Comparison of ENCODE assay signal across 9 mouse cellular contexts in the genomic region with DNA sequence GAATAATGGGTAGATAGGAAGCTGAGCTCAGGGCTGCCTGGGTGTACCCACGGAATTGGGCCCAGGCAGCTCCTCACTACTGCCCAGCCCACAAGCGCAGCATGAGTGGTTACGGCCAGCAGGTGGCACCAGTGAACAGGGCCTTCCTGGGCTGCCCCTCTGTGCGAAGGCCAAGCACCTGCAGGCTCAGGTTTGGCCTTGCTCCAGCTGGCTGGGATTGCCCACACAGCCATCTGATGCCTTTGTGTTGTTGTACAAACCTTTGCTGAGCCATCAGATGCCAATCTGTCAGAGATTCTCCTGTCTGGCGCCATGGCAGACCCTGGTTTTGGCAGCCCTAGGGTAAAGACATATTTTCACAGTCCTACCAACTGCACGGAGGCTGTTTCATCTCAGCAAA. TPM values are rescaled to one million over a fixed set of nuclear protein-coding genes. Genes with fewer than 3 reads are reported as not detected.
A peak's percentile ranks its signal among the peaks of the same experiment; 100 is the strongest.
DNase-seq lines count a peak whose midpoint lies in the region; ATAC-seq and TF ChIP-seq lines count a peak whose summit lies in the region.
"Had no signal": no experiment of that assay in that cellular context is flagged by ENCODE, and none has a peak within 500 bp of the region (broad histone marks: within the 10 kb centered on the region; RNA-seq: fewer than 3 reads in every experiment).

No protein-coding gene starts in this region.

- peak; percentile 80 to 94 (median 85) for TF ChIP-seq CTCF in MEL (IDR thresholded peaks at IDR 0.05 in 2 of 3, conservative IDR thresholded peaks at IDR 0.05 in 1 of 3; ENCODE audit: control insufficient read depth in 1 of 3, insufficient read depth in 1 of 3, low read depth in 2 of 3, low read length in 3 of 3, poor library complexity in 1 of 3, severe bottlenecking in 1 of 3)
- TF ChIP-seq CTCF in lung, postnatal 0 days (IDR thresholded peaks at IDR 0.05), result peak; percentile 98

- intact Hi-C loops in heart, postnatal 10 days (cut with DNase I), result loop anchor here (1.0 to 10.0 kb wide), 4 partner anchors 64 to 407 kb away; a partner anchor contains a TSS

- 0 out of 4 replicates have a peak, but pooled peaks cover 0 to 6% of the 10 kb centered on the region in 2 experiments for H3K4me1 ChIP-seq in MEL (ENCODE audit: control insufficient read depth in 1 of 2, insufficient read depth in 2 of 2, low read length in 2 of 2)
- H3K4me1 ChIP-seq in brown adipose tissue, adult 24 weeks (ENCODE audit: control insufficient read depth, insufficient read depth, insufficient read length, low read length), result peaks cover 12% of the 10 kb centered on the region
- no peaks in the 10 kb centered on the region for H3K4me1 ChIP-seq in lung, postnatal 0 days (ENCODE audit: insufficient read depth, low read depth, low read length)
- H3K4me1 ChIP-seq: liver, embryonic 15.5 days had no signal

- H3K27ac ChIP-seq in MEL (ENCODE audit: control insufficient read depth, low read depth, low read length), result no peak overlapping the region
- peak overlapping the region; percentile 62 for H3K27ac ChIP-seq in brown adipose tissue, adult 24 weeks (replicated peaks; ENCODE audit: low read depth, low read length)
- no peak overlapping the region for H3K27ac ChIP-seq in lung, postnatal 0 days (ENCODE audit: low read length)
- H3K27ac ChIP-seq: liver, embryonic 15.5 days had no signal

- no peaks in the 10 kb centered on the region for H3K36me3 ChIP-seq in MEL (ENCODE audit: control insufficient read depth in 1 of 2, insufficient read depth in 2 of 2, low read length in 2 of 2)
- H3K36me3 ChIP-seq in lung, postnatal 0 days (ENCODE audit: insufficient read depth, low read length), result no peaks in the 10 kb centered on the region

- H3K79me2 ChIP-seq in MEL (ENCODE audit: control insufficient read depth, insufficient read depth, low read length, poor library complexity), result no peaks in the 10 kb centered on the region

- no peak overlapping the region for H3K9ac ChIP-seq in MEL (ENCODE audit: control insufficient read depth, low read depth, low read length, poor library complexity, severe bottlenecking)
- H3K9ac ChIP-seq in lung, postnatal 0 days (replicated peaks; ENCODE audit: low read depth), result no peak overlapping the region
- H3K9ac ChIP-seq: liver, embryonic 15.5 days had no signal

- peak; percentile 64 for DNase-seq in MEL (ENCODE audit: low read depth, low spot score)
- DNase-seq in heart, postnatal 10 days, result peak; percentile 70 to 81
- peak; percentile 85 to 94 for DNase-seq in kidney, postnatal 36 days
- peak; percentile 83 for DNase-seq in lung, postnatal 0 days (ENCODE audit: low spot score)
- peak; percentile 67 for DNase-seq in ovary, postnatal 14 days (ENCODE audit: low spot score)
- DNase-seq in thymus, postnatal 25 days, result peak; percentile 79

- peak; percentile 53 for TF ChIP-seq RAD21 in MEL (IDR thresholded peaks at IDR 0.05; ENCODE audit: low read depth, low read length)

- no peak overlapping the region for H3K4me3 ChIP-seq in MEL (ENCODE audit: control insufficient read depth in 1 of 2, insufficient read depth in 1 of 2, low read depth in 2 of 2, low read length in 2 of 2)
- H3K4me3 ChIP-seq in brown adipose tissue, adult 24 weeks (ENCODE audit: insufficient read depth, low read depth, low read length), result no peak overlapping the region
- no peak overlapping the region for H3K4me3 ChIP-seq in lung, postnatal 0 days (ENCODE audit: low read depth, low read length)
- H3K4me3 ChIP-seq: liver, embryonic 15.5 days had no signal

- no peak for TF ChIP-seq EP300 in MEL (IDR thresholded peaks at IDR 0.05; ENCODE audit: low read depth in 1 of 2, low read length in 2 of 2)
- TF ChIP-seq EP300 in lung, postnatal 0 days (IDR thresholded peaks at IDR 0.05), result no peak

- ATAC-seq in erythroblast, adult 5-6 weeks (replicated peaks; ENCODE audit: low FRiP score, poor library complexity, severe bottlenecking), result peak; percentile 82
- ATAC-seq in lung, postnatal 0 days, result peak; percentile 84

- WGBS in lung, postnatal 0 days, result 23% methylated on average over 6 of the region's 6 CpGs

- TF ChIP-seq POLR2A in MEL (IDR thresholded peaks at IDR 0.05; ENCODE audit: control insufficient read depth in 1 of 2, insufficient read depth in 1 of 2, low read depth in 1 of 2, low read length in 2 of 2, poor library complexity in 1 of 2), result no peak

- H3K27me3 ChIP-seq in MEL (ENCODE audit: control insufficient read depth in 1 of 2, insufficient read depth in 2 of 2, low read length in 2 of 2), result no peaks in the 10 kb centered on the region
- no peaks in the 10 kb centered on the region for H3K27me3 ChIP-seq in lung, postnatal 0 days (replicated peaks; ENCODE audit: insufficient read depth, low read length)

- H3K4me2 ChIP-seq in lung, postnatal 0 days (replicated peaks; ENCODE audit: low read depth, low read length), result no peak overlapping the region
- H3K4me2 ChIP-seq: liver, embryonic 15.5 days had no signal

- no peaks in the 10 kb centered on the region for H3K9me3 ChIP-seq in MEL (replicated peaks; ENCODE audit: insufficient read depth, low read length)
- no peaks in the 10 kb centered on the region for H3K9me3 ChIP-seq in lung, postnatal 0 days (ENCODE audit: low read length)
- H3K9me3 ChIP-seq: liver, embryonic 15.5 days had no signal

TF ChIP-seq in MEL, 35 proteins besides CTCF, POLR2A, EP300 and RAD21:
- TF ChIP-seq JUND (IDR thresholded peaks at IDR 0.05; ENCODE audit: low read depth, low read length) (no peak), MAFK (IDR thresholded peaks at IDR 0.05; ENCODE audit: borderline replicate concordance, low read depth, low read length) (no peak), NELFE (IDR thresholded peaks at IDR 0.05; ENCODE audit: low read depth, low read length) (no peak), CHD2 (IDR thresholded peaks at IDR 0.05; ENCODE audit: low read length) (no peak), SMC3 (IDR thresholded peaks at IDR 0.05; ENCODE audit: low read depth, low read length) (peak; percentile 78), MYC (IDR thresholded peaks at IDR 0.05; ENCODE audit: low read depth, low read length) (no peak), ZC3H11A (IDR thresholded peaks at IDR 0.05; ENCODE audit: low read depth, low read length) (peak; percentile 59)

RNA-seq across cellular contexts. Expression of a gene that starts 9.4 kb away (rescaled TPM):
- total RNA-seq in MEL (2012; rRNA removed), result 0.35 and 0.39 TPM in 2 replicates
- 1 to 10 TPM in 1 of 2 experiments, not detected in 1; 8.6 TPM for polyA plus RNA-seq in MEL (2012; ENCODE audit: insufficient read depth in 1 of 2, insufficient read length in 2 of 2, low read depth in 1 of 2, low replicate concordance in 2 of 2, missing spikeins in 1 of 2)
- 21.2 and 24.4 TPM in 2 replicates for polyA plus RNA-seq in brown adipose tissue, adult 24 weeks (2012; ENCODE audit: insufficient read depth, insufficient read length, missing spikeins)
- 35.3 and 48.8 TPM in 2 replicates for total RNA-seq in erythroblast, adult 5-6 weeks (2015; ENCODE audit: low replicate concordance)
- 37.1 and 44.6 TPM in 2 replicates for total RNA-seq in erythroblast, adult 5-6 weeks (2017; ENCODE audit: low replicate concordance)
- 10 to 100 TPM; 13.7 to 17.1 TPM for total RNA-seq in heart, postnatal 10 days (2021)
- polyA plus RNA-seq in lung, postnatal 0 days (2015; fragmentation: Nextera tagmentation; extraction: Ambion mirVana), result 12.8 and 14.4 TPM in 2 replicates

RNA-seq across cellular contexts. Expression of a gene that starts 12.6 kb away (rescaled TPM):
- not detected in 2 replicates for total RNA-seq in MEL (2012; rRNA removed)
- not detected for polyA plus RNA-seq in MEL (2012; ENCODE audit: insufficient read depth in 1 of 2, insufficient read length in 2 of 2, low read depth in 1 of 2, low replicate concordance in 2 of 2, missing spikeins in 1 of 2)
- polyA plus RNA-seq in brown adipose tissue, adult 24 weeks (2012; ENCODE audit: insufficient read depth, insufficient read length, missing spikeins), result not detected in 2 replicates
- total RNA-seq in erythroblast, adult 5-6 weeks (2015; ENCODE audit: low replicate concordance), result not detected in 2 replicates
- not detected in 2 replicates for total RNA-seq in erythroblast, adult 5-6 weeks (2017; ENCODE audit: low replicate concordance)
- total RNA-seq in heart, postnatal 10 days (2021), result not detected
- polyA plus RNA-seq in lung, postnatal 0 days (2015; fragmentation: Nextera tagmentation; extraction: Ambion mirVana), result not detected in 2 replicates
- polyA plus RNA-seq: liver, embryonic 15.5 days had no signal

RNA-seq across cellular contexts. Expression of a gene that starts 38.9 kb away (rescaled TPM):
- total RNA-seq in MEL (2012; rRNA removed), result 31.0 and 36.0 TPM in 2 replicates
- 10 to 100 TPM in 1 of 2 experiments, not detected in 1; 62.0 TPM for polyA plus RNA-seq in MEL (2012; ENCODE audit: insufficient read depth in 1 of 2, insufficient read length in 2 of 2, low read depth in 1 of 2, low replicate concordance in 2 of 2, missing spikeins in 1 of 2)
- polyA plus RNA-seq in brown adipose tissue, adult 24 weeks (2012; ENCODE audit: insufficient read depth, insufficient read length, missing spikeins), result 193 and 285 TPM in 2 replicates
- 12.7 and 16.9 TPM in 2 replicates for total RNA-seq in erythroblast, adult 5-6 weeks (2015; ENCODE audit: low replicate concordance)
- total RNA-seq in erythroblast, adult 5-6 weeks (2017; ENCODE audit: low replicate concordance), result 23.1 and 39.8 TPM in 2 replicates
- 100 to 1,000 TPM; 131 to 138 TPM for total RNA-seq in heart, postnatal 10 days (2021)
- 51.8 and 54.3 TPM in 2 replicates for polyA plus RNA-seq in lung, postnatal 0 days (2015; fragmentation: Nextera tagmentation; extraction: Ambion mirVana)

Comparison
In these comparisons a context has a peak if more than half of its experiments do, and no peak if none do; other contexts are left out.
1. RNA of a gene that starts 9.4 kb away (total RNA-seq): 35.3 to 48.8 TPM in erythroblast, adult 5-6 weeks and 13.7 to 17.1 TPM in heart, postnatal 10 days; 0.35 to 0.39 TPM in MEL; every median in the first group is over 10 times any median in the second.
2. Peak in every context shown above with its lines, with median percentiles within 50 percentile points of each other: DNase-seq.